Mouse (Mus musculus) megakaryocyte, embryonic 14.5 days (primary cell): ENCODE measurements around the gene F12. TPM values are rescaled to one million over a fixed set of nuclear protein-coding genes. Genes with fewer than 3 reads are reported as not detected.
A peak's percentile ranks its signal among the peaks of the same experiment; 100 is the strongest.

Experiments used
- H3K27me3 ChIP-seq: replicated peaks from 2 replicates; pipeline ENCODE3; 2012; ENCODE audit warnings: inconsistent platforms
- H3K36me3 ChIP-seq: replicated peaks from 2 replicates; pipeline ENCODE3; 2012; ENCODE audit warnings: low read length, inconsistent platforms, mixed read lengths
- H3K4me1 ChIP-seq: 2 replicates; pipeline ENCODE4 v1.6.1; 2012; ENCODE audit warnings: inconsistent platforms
- H3K4me3 ChIP-seq: replicated peaks from 2 replicates; pipeline ENCODE3; 2012; ENCODE audit warnings: moderate library complexity, mild to moderate bottlenecking, inconsistent platforms
- H3K9me3 ChIP-seq: 2 replicates; pipeline ENCODE4 v1.6.1; 2012; ENCODE audit warnings: inconsistent platforms
- FLI1 ChIP-seq: IDR thresholded peaks from 2 replicates; pipeline ENCODE4 v1.6.1; 2012; ENCODE audit warnings: low read length, inconsistent platforms, mixed read lengths
- GATA1 ChIP-seq: IDR thresholded peaks from 3 replicates; pipeline ENCODE4 v1.6.1; 2012; ENCODE audit warnings: mixed read lengths, low read length, inconsistent platforms, borderline replicate concordance
- polyA plus RNA-seq: library from polyadenylated mRNA; stranded (reverse); fragments of >175 nt; gene quantifications from 2 replicates; pipeline ENCODE4 v1.2.3, GENCODE M21; 2012; ENCODE audit warnings: low replicate concordance; ENCODE audit not compliant: insufficient read depth

F12 gene
- polyA plus RNA-seq, result 0.54 TPM in 1 of 2 replicates, not detected in the other

GRCm38 (mm10) chr13:55426613-55427012, at the start of gene F12:
TSS of gene F12 (minus strand) at chr13:55426793.
- no peak within 1 kb of the TSS for H3K4me3 ChIP-seq
- TF ChIP-seq GATA1 (no peak), FLI1 (no peak)
- H3K36me3 ChIP-seq, result no peaks in the 10 kb centered on the region
- peaks cover 3% of the 10 kb centered on the region; the same call in 1 of the 2 replicates for H3K9me3 ChIP-seq
- peaks cover 43% of the 10 kb centered on the region for H3K27me3 ChIP-seq
- H3K4me1 ChIP-seq, result peaks cover 19% of the 10 kb centered on the region

- no peak for TF ChIP-seq GATA1
- TF ChIP-seq FLI1, result no peak
- H3K4me1 ChIP-seq, result peaks cover 54% of the 10 kb centered on the region
- H3K36me3 ChIP-seq, result no peaks in the 10 kb centered on the region
- H3K4me3 ChIP-seq, result no peak overlapping the region
- peaks cover 17% of the 10 kb centered on the region for H3K9me3 ChIP-seq
- H3K27me3 ChIP-seq, result peaks cover 76% of the 10 kb centered on the region
Observed at GRCm38 (mm10) chr13:55476256-55476655, 49.7 kb upstream of the F12 start.

GRCm38 (mm10) chr13:55475750-55476149, 49.2 kb upstream of the F12 start:
- no peak overlapping the region for H3K4me3 ChIP-seq
- TF ChIP-seq GATA1 (no peak), FLI1 (no peak)
- H3K36me3 ChIP-seq, result no peaks in the 10 kb centered on the region
- peaks cover 59% of the 10 kb centered on the region for H3K4me1 ChIP-seq
- H3K27me3 ChIP-seq, result peaks cover 77% of the 10 kb centered on the region
- H3K9me3 ChIP-seq, result peaks cover 17% of the 10 kb centered on the region

DNA sequence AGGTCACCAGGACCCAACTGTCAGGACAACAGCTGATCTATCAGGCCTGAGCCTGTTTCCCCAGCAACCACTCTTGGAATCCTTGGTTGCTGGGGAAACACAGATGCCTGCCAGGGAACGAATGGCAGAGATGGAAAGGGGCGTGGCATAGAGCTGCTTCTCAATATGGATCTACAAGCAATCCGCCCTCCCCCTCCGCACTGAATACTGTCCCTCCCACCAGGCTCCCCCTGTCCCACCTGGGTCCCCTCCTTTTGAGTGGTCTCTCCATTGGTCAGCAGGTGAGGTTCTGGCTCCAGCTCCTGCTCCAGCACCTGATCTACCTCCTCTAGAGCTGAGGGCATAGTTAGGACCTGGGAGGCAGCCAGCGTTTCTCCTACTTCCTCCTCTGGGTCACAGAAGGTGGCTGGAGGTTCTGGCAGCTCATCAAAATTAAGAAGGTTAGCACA, 48.1 kb upstream of the F12 start:
- Histone ChIP-seq H3K9me3 (peaks cover 12% of the 10 kb centered on the region), H3K27me3 (peaks cover 79% of the 10 kb centered on the region), H3K4me3 (no peak overlapping the region), H3K36me3 (no peaks in the 10 kb centered on the region), H3K4me1 (peaks cover 61% of the 10 kb centered on the region)
- TF ChIP-seq FLI1 (no peak), GATA1 (no peak)

GRCm38 (mm10) chr13:55473961-55474360, 47.4 kb upstream of the F12 start:
- H3K4me3 ChIP-seq, result no peak overlapping the region
- peaks cover 86% of the 10 kb centered on the region for H3K27me3 ChIP-seq
- H3K36me3 ChIP-seq, result no peaks in the 10 kb centered on the region
- H3K4me1 ChIP-seq, result peaks cover 61% of the 10 kb centered on the region
- H3K9me3 ChIP-seq, result peaks cover 12% of the 10 kb centered on the region
- TF ChIP-seq GATA1 (no peak), FLI1 (no peak)

GRCm38 (mm10) chr13:55473076-55473831, 46.7 kb upstream of the F12 start:
- Histone ChIP-seq H3K27me3 (peaks cover 92% of the 10 kb centered on the region), H3K4me1 (peaks cover 57% of the 10 kb centered on the region), H3K9me3 (peaks cover 12% of the 10 kb centered on the region), H3K36me3 (no peaks in the 10 kb centered on the region), H3K4me3 (peak overlapping the region; percentile 48)
- no peak for TF ChIP-seq FLI1
- TF ChIP-seq GATA1, result no peak

DNA sequence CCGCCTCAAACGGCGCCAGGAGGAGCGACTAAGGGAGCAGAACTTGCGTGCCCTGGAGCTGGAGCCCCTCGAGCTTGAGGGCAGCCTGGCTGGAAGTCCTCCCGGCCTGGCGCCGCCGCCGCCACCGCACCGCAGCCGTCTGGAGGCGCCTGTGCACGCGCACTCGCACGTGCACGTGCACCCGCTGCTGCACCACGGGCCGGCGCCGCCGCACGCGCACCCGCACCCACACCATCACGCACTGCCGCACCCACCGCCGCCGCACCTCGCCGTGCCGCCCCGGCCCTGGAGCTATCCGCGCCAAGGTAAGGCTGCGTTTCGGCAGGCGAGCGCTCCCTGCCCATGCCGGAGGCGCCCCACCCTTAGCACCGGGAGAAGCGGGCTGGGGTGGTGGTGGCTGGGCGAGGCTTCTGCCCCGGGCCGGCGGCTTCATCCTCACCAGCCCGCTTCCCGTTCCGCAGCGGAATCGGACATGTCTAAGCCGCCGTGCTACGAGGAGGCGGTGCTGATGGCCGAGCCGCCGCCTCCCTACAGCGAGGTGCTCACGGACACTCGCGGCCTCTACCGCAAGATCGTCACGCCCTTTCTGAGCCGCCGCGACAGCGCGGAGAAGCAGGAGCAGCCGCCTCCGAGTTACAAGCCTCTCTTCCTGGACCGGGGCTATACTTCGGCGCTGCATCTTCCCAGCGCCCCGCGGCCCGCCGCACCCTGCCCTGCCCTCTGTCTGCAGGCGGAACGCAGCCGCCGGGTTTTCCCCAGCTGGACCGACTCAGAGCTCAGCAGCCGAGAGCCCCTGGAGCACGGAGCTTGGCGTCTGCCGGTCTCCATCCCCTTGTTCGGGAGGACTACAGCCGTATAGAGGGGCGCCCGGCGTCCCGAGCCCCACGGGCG, 45.8 kb upstream of the F12 start:
- Histone ChIP-seq H3K4me3 (peak overlapping the region; percentile 94), H3K9me3 (peaks cover 12% of the 10 kb centered on the region), H3K36me3 (no peaks in the 10 kb centered on the region), H3K4me1 (peaks cover 54% of the 10 kb centered on the region), H3K27me3 (peaks cover 99% of the 10 kb centered on the region)
- no peak for TF ChIP-seq FLI1
- no peak for TF ChIP-seq GATA1

GRCm38 (mm10) chr13:55471819-55472131, 45.2 kb upstream of the F12 start:
- H3K4me1 ChIP-seq, result peaks cover 53% of the 10 kb centered on the region
- peaks cover 99% of the 10 kb centered on the region for H3K27me3 ChIP-seq
- peak overlapping the region; percentile 94 for H3K4me3 ChIP-seq
- H3K9me3 ChIP-seq, result peaks cover 12% of the 10 kb centered on the region
- no peaks in the 10 kb centered on the region for H3K36me3 ChIP-seq
- TF ChIP-seq GATA1 (no peak), FLI1 (no peak)

GRCm38 (mm10) chr13:55471156-55471818, 44.7 kb upstream of the F12 start:
- H3K27me3 ChIP-seq, result peaks cover 99% of the 10 kb centered on the region
- TF ChIP-seq FLI1 (no peak), GATA1 (no peak)
- peaks cover 12% of the 10 kb centered on the region for H3K9me3 ChIP-seq
- no peaks in the 10 kb centered on the region for H3K36me3 ChIP-seq
- H3K4me3 ChIP-seq, result peak overlapping the region; percentile 94
- H3K4me1 ChIP-seq, result peaks cover 54% of the 10 kb centered on the region
